Mouse (Mus musculus) ES-Bruce4 (cell line): ENCODE data around the gene Teddm2. TPM values are rescaled to one million over a fixed set of nuclear protein-coding genes. Genes with fewer than 3 reads are reported as not detected.

Experiments
- H3K27ac ChIP-seq: 2 replicates; pipeline ENCODE4 v1.5.1; 2012; ENCODE audit warnings: low read length, inconsistent platforms; ENCODE audit not compliant: insufficient read depth
- H3K27me3 ChIP-seq: 2 replicates; pipeline ENCODE4 v1.6.1; 2012; ENCODE audit warnings: mild to moderate bottlenecking, low read length, inconsistent platforms; ENCODE audit not compliant: control insufficient read depth, poor library complexity, insufficient read depth, severe bottlenecking
- H3K36me3 ChIP-seq: 2 replicates; pipeline ENCODE4 v1.6.1; 2012; ENCODE audit warnings: inconsistent platforms, mild to moderate bottlenecking, low read length, moderate library complexity; ENCODE audit not compliant: control insufficient read depth, poor library complexity, insufficient read depth, severe bottlenecking
- H3K4me1 ChIP-seq: one replicate; pipeline ENCODE4 v1.8.1; 2011; ENCODE audit warnings: low read length; ENCODE audit not compliant: control insufficient read depth, insufficient read depth
- H3K4me3 ChIP-seq: 2 replicates; pipeline ENCODE4 v1.5.1; 2011; ENCODE audit warnings: low read depth, mild to moderate bottlenecking, low read length
- H3K9ac ChIP-seq: 2 replicates; pipeline ENCODE4 v1.6.1; 2012; ENCODE audit warnings: low read depth, mild to moderate bottlenecking, inconsistent platforms; ENCODE audit not compliant: poor library complexity, severe bottlenecking
- H3K9me3 ChIP-seq: replicated peaks from 2 replicates; pipeline ENCODE4 v1.6.1; 2012; ENCODE audit warnings: mild to moderate bottlenecking, low read length, inconsistent platforms; ENCODE audit not compliant: control insufficient read depth, poor library complexity, insufficient read depth, severe bottlenecking
- CTCF ChIP-seq: IDR thresholded peaks from one replicate; pipeline ENCODE4 v1.8.1; 2011; ENCODE audit warnings: low read depth, low read length
- EP300 ChIP-seq: IDR thresholded peaks from 2 replicates; pipeline ENCODE4 v1.6.1; 2011; ENCODE audit warnings: low read depth, low read length; ENCODE audit not compliant: insufficient read depth
- POLR2A ChIP-seq: IDR thresholded peaks from one replicate; pipeline ENCODE4 v1.8.1; 2011; ENCODE audit warnings: low read length; ENCODE audit not compliant: insufficient read depth
- polyA plus RNA-seq: library from polyadenylated mRNA; stranded (reverse); fragments of >200 nt; gene quantifications from 2 replicates; pipeline ENCODE4 v1.2.4, GENCODE M21; 2011; ENCODE audit warnings: low read depth; ENCODE audit not compliant: missing spikeins, insufficient read depth, insufficient read length

Teddm2 gene
- polyA plus RNA-seq, 1 experiment = not detected

- Histone ChIP-seq H3K9me3 (peaks cover 2% of the 10 kb centered on the region), H3K9ac (no peak overlapping the region), H3K4me3 (no peak overlapping the region), H3K4me1 (no peaks in the 10 kb centered on the region), H3K36me3 (peaks cover 59% of the 10 kb centered on the region), H3K27ac (no peak overlapping the region), H3K27me3 (no peaks in the 10 kb centered on the region)
- TF ChIP-seq CTCF (no peak), EP300 (no peak), POLR2A (no peak)
Observed at GRCm38 (mm10) chr1:153909213-153909962, 9.4 kb upstream of the Teddm2 start.

- no peaks in the 10 kb centered on the region for H3K4me1 ChIP-seq
- H3K36me3 ChIP-seq = peaks cover 65% of the 10 kb centered on the region
- peaks cover 2% of the 10 kb centered on the region for H3K9me3 ChIP-seq
- H3K27ac ChIP-seq = no peak overlapping the region
- H3K9ac ChIP-seq = no peak overlapping the region
- TF ChIP-seq POLR2A (no peak), CTCF (no peak)
- no peaks in the 10 kb centered on the region for H3K27me3 ChIP-seq
- no peak overlapping the region for H3K4me3 ChIP-seq
Observed at GRCm38 (mm10) chr1:153908741-153909140, 8.7 kb upstream of the Teddm2 start.

GRCm38 (mm10) chr1:153908208-153908607 is 8.2 kb upstream of the Teddm2 start:
- H3K4me1 ChIP-seq = no peaks in the 10 kb centered on the region
- no peaks in the 10 kb centered on the region for H3K27me3 ChIP-seq
- H3K36me3 ChIP-seq = peaks cover 71% of the 10 kb centered on the region
- TF ChIP-seq CTCF = no peak
- no peak for TF ChIP-seq POLR2A
- no peak for TF ChIP-seq EP300
- H3K9ac ChIP-seq = no peak overlapping the region
- no peak overlapping the region for H3K4me3 ChIP-seq
- peaks cover 2% of the 10 kb centered on the region for H3K9me3 ChIP-seq
- H3K27ac ChIP-seq = no peak overlapping the region

- TF ChIP-seq POLR2A (no peak), CTCF (no peak), EP300 (no peak)
- Histone ChIP-seq H3K9me3 (peaks cover 2% of the 10 kb centered on the region), H3K4me3 (no peak overlapping the region), H3K9ac (no peak overlapping the region), H3K36me3 (peaks cover 71% of the 10 kb centered on the region), H3K27ac (no peak overlapping the region), H3K4me1 (peaks cover 2% of the 10 kb centered on the region), H3K27me3 (no peaks in the 10 kb centered on the region)
Observed at GRCm38 (mm10) chr1:153905884-153906283, 5.9 kb upstream of the Teddm2 start.

GRCm38 (mm10) chr1:153904236-153904635 is 4.2 kb upstream of the Teddm2 start:
- Histone ChIP-seq H3K9ac (no peak overlapping the region), H3K4me1 (peaks cover 2% of the 10 kb centered on the region), H3K4me3 (no peak overlapping the region), H3K27me3 (no peaks in the 10 kb centered on the region), H3K9me3 (peaks cover 2% of the 10 kb centered on the region), H3K36me3 (peaks cover 57% of the 10 kb centered on the region), H3K27ac (no peak overlapping the region)
- TF ChIP-seq EP300 (no peak), POLR2A (no peak), CTCF (no peak)

GRCm38 (mm10) chr1:153903006-153903405 is 3.0 kb upstream of the Teddm2 start:
- no peak for TF ChIP-seq EP300
- TF ChIP-seq POLR2A = no peak
- TF ChIP-seq CTCF = no peak
- Histone ChIP-seq H3K27ac (no peak overlapping the region), H3K4me1 (peaks cover 2% of the 10 kb centered on the region), H3K27me3 (no peaks in the 10 kb centered on the region), H3K9ac (no peak overlapping the region), H3K4me3 (no peak overlapping the region), H3K36me3 (peaks cover 46% of the 10 kb centered on the region), H3K9me3 (peaks cover 2% of the 10 kb centered on the region)
